Mouse (Mus musculus): Measurements from ENCODE around the gene Gpr156.
"Not testable (repeated sequence)": the region's sequence is repeated elsewhere in the genome, so short reads cannot be mapped to it uniquely, and the experiment has no call there.

Gpr156 gene

DNA sequence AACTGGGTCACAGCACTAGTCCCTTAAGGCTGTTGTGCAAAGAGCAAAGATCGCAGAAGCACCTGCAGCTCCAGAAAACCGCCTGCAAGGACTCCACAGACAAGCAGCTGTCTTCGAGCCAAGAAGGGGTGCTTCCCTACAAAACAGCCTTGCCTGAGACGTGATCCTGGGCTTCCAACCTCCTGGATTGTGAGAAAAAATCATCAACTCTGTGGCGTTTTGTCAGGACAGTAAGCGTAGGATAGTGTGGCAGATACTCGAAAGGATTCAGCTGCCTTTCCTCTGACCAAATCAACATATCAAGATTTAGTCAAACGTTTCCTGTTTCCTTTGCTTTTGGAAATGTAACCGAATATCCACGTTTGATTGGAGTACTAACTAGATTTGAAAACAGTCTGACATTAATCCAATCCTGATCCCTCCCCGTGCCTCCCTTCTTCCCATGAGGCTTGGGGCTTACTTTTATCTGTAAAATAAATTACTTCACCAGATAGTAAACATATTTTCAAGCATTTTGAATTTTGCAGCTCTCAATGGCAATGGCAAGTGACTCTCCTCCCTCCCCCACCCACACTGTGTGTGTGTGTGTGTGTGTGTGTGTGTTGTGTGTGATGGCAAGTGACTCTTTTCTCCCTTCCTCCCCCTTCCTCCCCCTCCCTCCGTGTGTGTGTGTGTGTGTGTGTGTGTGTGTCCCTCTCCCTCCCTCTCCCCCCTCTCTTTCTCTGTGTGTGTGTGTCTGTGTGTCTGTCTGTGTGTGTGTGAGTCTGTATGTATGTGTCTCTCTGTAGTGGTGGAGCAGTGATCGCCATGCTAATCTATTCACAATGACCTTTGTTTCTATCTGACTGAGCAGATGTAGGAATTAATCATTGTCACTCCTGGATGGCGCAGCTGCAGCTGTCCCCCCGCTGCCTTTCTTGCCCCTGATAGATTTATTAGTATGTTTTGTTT is 47.3 kb downstream of the Gpr156 start:
- DNase-seq, result no peak

- no peak for DNase-seq
Measured at GRCm38 (mm10) chr16:37964380-37965070, 48.2 kb downstream of the Gpr156 start.

DNA sequence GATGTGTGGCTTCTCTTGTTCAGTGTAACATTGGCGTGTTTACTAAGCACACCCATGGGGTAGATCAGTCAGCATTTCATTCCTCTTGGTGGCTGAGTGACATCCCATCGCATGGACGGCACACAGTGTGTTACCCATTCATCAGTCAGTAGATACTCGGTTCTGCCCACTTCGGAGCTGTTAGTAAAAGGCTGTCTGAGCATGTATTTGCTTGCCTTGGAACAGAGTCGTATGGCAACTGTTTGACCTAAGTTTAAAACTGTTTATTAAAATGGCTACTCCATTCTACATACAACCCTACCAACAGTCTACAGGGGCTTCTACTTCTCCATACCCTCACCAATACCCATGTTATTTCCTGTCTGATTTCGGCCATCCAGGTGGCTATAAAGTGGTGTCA is 50.6 kb downstream of the Gpr156 start:
- DNase-seq, result no peak

DNA sequence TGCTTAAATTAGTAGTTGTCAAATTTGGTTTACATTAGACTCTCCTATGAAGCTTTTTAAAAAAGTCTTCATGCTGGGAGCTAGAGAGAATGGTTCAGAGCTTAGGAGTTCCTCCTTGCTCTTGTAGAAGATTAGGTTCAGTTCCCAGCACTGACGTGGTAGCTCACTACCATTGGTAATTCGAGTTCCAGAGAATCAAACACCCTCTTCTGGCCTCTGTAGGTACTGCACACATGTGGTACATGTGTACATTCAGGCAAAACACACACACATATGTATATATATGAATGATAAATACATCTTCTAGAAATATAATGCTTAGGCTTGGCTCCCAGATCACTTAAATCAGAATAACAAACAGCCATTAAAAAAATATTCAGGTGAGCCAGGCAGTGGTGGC is 51.1 kb downstream of the Gpr156 start:
- no peak for DNase-seq

GRCm38 (mm10) chr16:37971522-37971921 is 55.2 kb downstream of the Gpr156 start:
- DNase-seq, result no peak

- DNase-seq, result no peak
Measured at GRCm38 (mm10) chr16:37972357-37972756, 56.1 kb downstream of the Gpr156 start.

DNA sequence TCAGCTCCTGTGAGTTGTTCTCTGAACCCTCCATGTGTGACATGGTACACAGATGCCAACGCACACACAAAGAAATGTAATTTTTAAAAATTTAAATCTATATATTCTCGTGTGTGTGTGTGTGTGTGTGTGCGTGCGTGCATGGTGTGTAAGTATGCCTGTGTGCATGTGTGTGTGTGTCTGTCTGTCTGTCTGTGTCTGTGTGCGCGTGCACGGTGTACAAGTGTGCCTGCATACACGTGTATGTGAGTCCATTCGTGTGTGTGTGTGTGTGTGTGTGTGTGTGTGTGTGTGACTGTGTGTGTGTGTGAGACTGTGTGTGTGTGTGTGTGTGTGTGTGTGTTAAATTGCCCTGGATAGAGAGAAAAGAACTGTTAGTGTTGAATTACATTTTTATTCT is 56.9 kb downstream of the Gpr156 start:
- not testable (repeated sequence) for DNase-seq

- DNase-seq, result peak; percentile 26
Measured at GRCm38 (mm10) chr16:37973855-37974519, 57.7 kb downstream of the Gpr156 start.

DNA sequence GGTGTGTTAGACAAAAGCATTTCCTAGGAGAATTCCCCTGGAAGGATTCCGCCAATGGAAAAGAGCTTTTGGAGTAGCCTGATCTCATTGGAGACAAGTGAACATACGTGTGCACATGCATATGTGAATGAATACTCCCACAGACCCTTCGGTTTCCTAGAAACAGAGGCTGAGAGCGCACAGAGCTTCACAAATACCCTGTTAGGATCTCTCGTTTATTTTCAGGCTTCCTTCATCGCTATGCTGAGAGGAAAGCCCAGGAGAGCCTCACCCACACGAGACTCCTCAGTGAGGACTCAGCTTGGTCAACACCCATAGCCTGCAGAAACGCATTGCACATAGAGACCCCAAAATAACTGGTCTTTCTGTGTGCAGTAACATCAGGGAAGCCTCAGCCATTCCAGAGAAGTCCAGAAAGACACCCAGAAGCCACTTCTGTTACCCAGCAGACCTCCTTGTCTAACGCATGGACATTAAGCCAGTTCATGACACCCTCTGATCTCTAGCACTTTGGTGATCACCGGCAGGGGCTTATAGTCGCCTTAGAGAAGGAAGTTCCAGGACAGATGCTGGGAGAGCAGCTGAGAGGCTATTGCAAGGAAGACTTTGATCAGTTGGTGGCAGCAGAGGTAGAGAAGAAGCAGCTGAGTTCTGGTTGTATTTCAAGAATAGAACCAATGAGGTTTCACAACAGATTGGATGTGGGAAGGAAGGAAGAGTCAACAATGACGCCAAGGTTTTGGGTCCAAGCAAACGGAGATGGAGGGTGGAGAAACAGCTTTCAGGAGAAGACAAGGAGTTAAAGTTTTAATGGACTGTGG is 58.4 kb downstream of the Gpr156 start:
- peak; percentile 59 for DNase-seq

DNA sequence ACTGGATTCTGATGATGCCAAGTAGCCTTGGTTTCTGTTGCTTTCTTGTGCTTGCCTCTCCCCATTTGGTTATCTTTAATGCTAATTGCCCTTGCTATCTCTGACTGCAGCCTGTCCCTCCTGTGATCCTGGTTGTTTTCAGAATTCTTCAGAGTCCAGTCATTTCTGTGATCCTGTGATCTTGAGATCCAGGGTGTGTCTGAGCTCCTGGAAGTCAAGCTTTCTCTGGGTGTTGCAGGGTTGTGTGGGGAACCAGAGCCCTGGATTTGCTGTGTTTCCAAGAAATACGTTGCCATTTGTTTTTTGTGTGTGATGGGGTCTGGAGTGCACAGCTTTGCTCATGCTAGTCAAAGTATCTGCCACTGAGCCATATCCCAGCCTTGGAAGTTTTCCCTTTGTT is 65.6 kb downstream of the Gpr156 start:
- DNase-seq, result no peak

DNA sequence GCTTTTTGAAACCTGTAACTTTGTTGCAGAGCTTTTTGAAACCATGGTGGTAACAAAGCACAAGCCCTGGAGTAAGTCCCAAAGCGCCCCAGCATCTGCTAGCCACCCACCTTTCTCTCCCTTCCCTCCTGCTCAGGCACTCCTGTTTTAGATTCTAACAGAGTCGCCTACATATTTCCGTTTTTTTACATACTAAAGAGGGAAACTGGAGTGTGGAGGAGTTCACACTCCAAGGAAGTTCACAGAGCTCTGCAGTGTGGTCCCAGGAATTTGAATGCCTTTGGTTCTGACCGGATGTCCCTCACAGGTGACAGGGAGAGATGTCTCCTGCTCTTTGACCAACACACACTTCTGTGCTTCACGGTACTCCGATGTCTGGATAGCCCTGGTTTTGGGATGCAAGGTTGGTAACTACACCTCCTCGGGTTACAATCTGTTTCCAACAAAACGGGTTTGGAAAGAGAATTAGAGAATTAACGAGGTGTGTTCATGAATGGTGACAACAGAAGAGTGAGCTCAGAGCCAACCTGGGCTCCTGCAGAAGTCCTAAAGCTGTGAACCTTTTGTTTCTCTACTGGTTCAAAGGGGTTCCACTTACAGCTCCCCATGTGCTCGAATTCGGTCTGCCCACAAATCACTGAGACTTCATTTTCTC is 72.0 kb downstream of the Gpr156 start:
- DNase-seq, result peak; percentile 60

GRCm38 (mm10) chr16:37989796-37990195 is 73.5 kb downstream of the Gpr156 start:
- no peak for DNase-seq

DNA sequence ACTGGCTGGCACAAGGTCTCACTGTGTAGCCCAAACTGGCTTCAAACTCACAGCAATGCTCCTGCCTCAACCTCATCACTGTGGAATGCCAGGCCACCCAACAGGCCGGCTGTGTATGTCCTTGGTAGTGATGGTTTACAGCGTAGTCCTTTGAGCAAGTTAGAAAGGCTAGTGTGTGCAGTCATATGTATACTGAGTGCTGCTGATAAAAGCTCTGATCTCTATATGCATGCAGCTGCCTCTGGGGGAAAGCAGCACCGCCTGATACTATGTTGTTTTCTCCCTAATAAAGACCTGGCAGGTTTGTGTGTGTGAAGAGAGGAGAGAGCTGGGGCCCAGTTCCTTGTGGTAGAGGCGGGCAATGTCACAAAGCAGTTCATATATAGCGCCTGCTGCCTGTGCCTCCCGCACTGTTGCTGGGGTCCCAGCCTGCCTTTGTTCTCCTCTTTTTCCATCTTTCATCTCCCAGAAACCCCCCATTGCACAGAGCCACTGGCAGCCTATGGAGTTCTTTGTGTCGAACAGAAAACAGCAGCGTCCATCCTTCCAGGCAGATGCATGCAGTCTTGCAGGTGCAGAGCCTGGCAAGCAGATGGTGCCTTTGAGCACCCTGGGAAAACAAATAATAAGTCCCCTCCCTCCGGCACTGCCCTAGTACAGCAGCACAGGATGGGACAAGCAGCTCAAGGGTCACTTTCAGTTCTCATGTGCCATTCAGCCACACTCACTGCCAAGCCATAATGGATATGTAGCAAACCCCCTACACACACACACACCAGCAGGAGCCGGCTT is 74.5 kb downstream of the Gpr156 start:
- no peak for DNase-seq

GRCm38 (mm10) chr16:37992806-37993205 is 76.5 kb downstream of the Gpr156 start:
- no peak for DNase-seq

DNA sequence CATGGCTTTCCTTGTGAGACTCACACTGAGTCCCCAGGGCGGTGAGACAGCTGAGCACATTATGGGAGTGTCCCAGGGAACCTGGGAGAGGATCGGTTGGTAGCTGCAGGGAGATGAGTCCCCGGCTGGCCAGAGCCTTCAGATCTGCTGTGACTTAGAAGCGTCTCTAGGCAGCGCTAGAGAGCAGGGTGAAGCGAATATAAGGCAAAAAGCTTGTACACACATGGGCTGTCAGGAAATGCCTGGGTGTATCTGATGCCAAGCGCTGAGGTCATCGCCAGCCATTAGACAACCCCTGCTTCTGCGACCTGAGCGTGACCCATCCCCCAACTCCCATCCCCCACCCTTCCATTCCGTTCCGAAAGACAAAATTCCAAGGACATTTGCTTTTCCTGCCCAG is 78.4 kb downstream of the Gpr156 start:
- DNase-seq, result peak; percentile 48

- DNase-seq, result no peak
Measured at GRCm38 (mm10) chr16:37997771-37998170, 81.5 kb downstream of the Gpr156 start.

- DNase-seq, result no peak
Measured at GRCm38 (mm10) chr16:37999762-38000161, 83.5 kb downstream of the Gpr156 start.

GRCm38 (mm10) chr16:38000178-38000577 is 83.9 kb downstream of the Gpr156 start:
- no peak for DNase-seq

DNA sequence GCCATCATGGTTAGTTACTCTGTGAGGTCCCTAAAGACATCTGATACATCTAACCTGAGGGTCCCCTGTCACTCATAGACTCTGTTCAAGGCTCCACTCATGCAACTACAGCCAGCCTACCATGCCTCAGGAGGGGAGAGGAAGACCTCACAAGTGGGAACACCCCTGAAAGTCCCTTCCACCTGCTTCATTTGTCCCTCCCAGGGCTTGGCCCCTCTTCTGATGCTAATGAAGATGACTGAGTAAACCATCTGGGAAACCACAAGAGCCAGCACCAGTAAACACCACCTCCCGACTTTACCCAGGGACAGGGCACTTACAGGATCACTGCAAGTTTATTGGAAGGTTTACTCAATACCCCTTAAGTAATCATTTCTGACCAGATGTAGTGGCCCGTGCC is 85.5 kb downstream of the Gpr156 start:
- no peak for DNase-seq

- no peak for DNase-seq
Measured at GRCm38 (mm10) chr16:38002485-38002884, 86.2 kb downstream of the Gpr156 start.

GRCm38 (mm10) chr16:38004486-38005020 is 88.3 kb downstream of the Gpr156 start:
- no peak for DNase-seq

Data from right cerebral cortex, postnatal 25 days (tissue).